Mouse (Mus musculus) kidney, postnatal 14 days (tissue): ENCODE measurements around the gene Ostm1.

ENCODE experiments used
- DNase-seq: peaks from one replicate; pipeline ENCODE4 v3.0.0; 2022; ENCODE audit warnings: mixed read lengths

Gene Ostm1

GRCm38 (mm10) chr10:42630596-42631355, 47.2 kb downstream of the Ostm1 start:
- DNase-seq = no peak

GRCm38 (mm10) chr10:42631754-42632452, 48.3 kb downstream of the Ostm1 start:
- DNase-seq = no peak

GRCm38 (mm10) chr10:42632453-42633360, 49.1 kb downstream of the Ostm1 start:
- DNase-seq = no peak

GRCm38 (mm10) chr10:42633361-42634121, 49.9 kb downstream of the Ostm1 start:
- no peak for DNase-seq

GRCm38 (mm10) chr10:42634122-42634720, 50.6 kb downstream of the Ostm1 start:
- no peak for DNase-seq

GRCm38 (mm10) chr10:42635046-42635445, 51.4 kb downstream of the Ostm1 start:
- no peak for DNase-seq

- no peak for DNase-seq
Observed at GRCm38 (mm10) chr10:42635566-42636359, 52.1 kb downstream of the Ostm1 start.

- no peak for DNase-seq
Observed at GRCm38 (mm10) chr10:42636360-42637182, 52.9 kb downstream of the Ostm1 start.

- peak; percentile 70 for DNase-seq
Observed at GRCm38 (mm10) chr10:42637183-42637788, 53.7 kb downstream of the Ostm1 start.

- DNase-seq = no peak
Observed at GRCm38 (mm10) chr10:42639856-42640255, 56.2 kb downstream of the Ostm1 start.

- DNase-seq = no peak
Observed at GRCm38 (mm10) chr10:42643638-42644037, 60.0 kb downstream of the Ostm1 start.

- DNase-seq = no peak
Observed at GRCm38 (mm10) chr10:42646340-42646739, 62.7 kb downstream of the Ostm1 start.

GRCm38 (mm10) chr10:42661916-42662315, 78.3 kb downstream of the Ostm1 start:
- no peak for DNase-seq

- DNase-seq = no peak
Observed at GRCm38 (mm10) chr10:42669970-42670369, 86.3 kb downstream of the Ostm1 start.

- DNase-seq = no peak
Observed at GRCm38 (mm10) chr10:42672798-42673197, 89.2 kb downstream of the Ostm1 start.

- DNase-seq = no peak
Observed at GRCm38 (mm10) chr10:42675571-42675970, 91.9 kb downstream of the Ostm1 start.

- no peak for DNase-seq
Observed at GRCm38 (mm10) chr10:42678331-42678730, 94.7 kb downstream of the Ostm1 start.

GRCm38 (mm10) chr10:42678755-42679364, 95.2 kb downstream of the Ostm1 start:
- DNase-seq = peak; percentile 95

- DNase-seq = no peak
Observed at GRCm38 (mm10) chr10:42679586-42679985, 96.0 kb downstream of the Ostm1 start.
